Mouse (Mus musculus): ENCODE measurements at regions not wholly inside any gene's neighbourhood (a gene's known extent, or its start where the extent isn't known, plus 50 kb on each side); places are given as distances from the start of the nearest gene placed in this dataset.

GRCm38 (mm10) chr8:100515896-100516295 is 1099.6 kb upstream of the Cdh8 start:
- DNase-seq: peak; percentile 4

- DNase-seq: no peak
These were observed 1098.9 kb upstream of the Cdh8 start for GRCm38 (mm10) chr8:100515152-100515551.

- no peak for DNase-seq
These were observed 1090.2 kb upstream of the Cdh8 start for GRCm38 (mm10) chr8:100506478-100506877.

GRCm38 (mm10) chr8:100500342-100500712 is 1084.1 kb upstream of the Cdh8 start:
- DNase-seq: no peak

DNA sequence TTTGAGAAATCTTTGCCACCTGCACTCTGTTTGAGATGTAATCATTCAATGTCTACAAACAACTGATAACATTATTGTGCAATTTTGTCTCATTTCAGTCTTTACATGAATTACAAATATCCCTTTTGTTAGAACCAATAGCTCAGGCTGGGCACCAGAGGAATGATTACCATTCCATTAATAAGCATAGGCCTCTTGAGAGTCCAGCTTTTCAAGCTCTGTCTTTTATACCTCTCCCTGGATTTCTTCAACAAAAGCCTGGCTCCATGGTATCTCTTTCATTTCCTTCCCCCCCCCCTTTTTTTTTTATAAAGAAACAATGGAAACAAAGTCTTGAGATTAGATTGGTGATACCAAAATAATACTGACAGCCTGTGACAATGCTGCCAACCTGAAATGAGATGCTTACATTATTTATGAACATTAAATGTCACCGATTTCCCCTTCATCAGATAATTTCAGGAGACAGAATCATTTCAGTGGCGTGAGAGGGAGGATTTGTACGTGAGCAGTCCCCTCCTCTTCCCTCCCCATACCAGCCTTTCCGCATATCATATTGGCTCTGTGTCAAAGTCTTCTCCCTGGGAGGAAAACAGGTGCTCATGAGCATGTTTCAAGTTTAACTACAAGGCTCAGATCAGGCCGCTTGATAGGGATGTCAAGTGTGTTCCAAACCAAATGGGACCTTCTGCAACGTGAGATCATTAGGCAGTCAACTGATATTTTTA is 1083.5 kb upstream of the Cdh8 start:
- no peak for DNase-seq

DNA sequence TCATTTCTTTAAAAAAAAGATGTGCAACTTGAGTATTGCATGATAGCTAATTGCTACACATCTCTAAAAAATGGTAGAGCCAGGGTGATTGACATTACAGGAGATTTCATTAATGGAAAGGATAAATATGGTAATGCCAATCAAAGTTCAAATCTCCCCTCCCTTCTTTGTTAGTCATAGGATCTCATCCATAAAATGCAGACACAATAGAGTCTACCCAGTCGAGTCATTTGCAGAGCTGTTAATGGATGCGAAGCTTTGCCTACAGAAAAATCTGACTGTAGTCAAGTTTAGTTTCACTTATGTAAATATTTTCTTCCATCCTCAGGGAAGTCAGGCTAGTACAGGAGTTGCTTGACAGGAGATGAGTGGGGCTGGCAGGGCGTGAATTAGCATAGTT is 1078.2 kb upstream of the Cdh8 start:
- DNase-seq: no peak

GRCm38 (mm10) chr8:100475950-100476349 is 1059.7 kb upstream of the Cdh8 start:
- no peak for DNase-seq

DNA sequence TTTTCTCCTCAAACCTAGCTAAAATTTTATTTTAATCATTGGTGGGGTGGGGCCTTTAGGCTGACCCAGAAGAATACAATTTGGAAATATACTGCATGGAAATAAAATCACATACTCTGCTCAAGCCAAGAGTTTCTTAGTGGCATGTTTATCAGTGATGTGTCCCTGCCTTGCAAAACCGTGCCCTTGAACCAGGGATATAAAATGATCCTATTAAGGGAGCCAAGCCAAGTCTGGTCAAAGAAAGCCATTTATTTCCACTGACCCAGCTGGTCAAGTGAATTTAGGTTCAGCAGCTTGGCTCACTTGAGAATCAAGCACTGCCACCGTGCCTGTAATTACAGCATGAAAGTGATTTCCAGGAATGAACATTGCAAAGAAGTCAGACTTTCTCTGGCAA is 1035.0 kb upstream of the Cdh8 start:
- no peak for DNase-seq

- peak; percentile 47 for DNase-seq
These were observed 1034.2 kb upstream of the Cdh8 start for GRCm38 (mm10) chr8:100450380-100450936.

- DNase-seq: peak; percentile 63
These were observed 1030.5 kb upstream of the Cdh8 start for GRCm38 (mm10) chr8:100446677-100447350.

Data from layer of hippocampus, adult 9-11 months (tissue).